Mouse (Mus musculus): ENCODE data around the gene Rgcc. TPM values are rescaled to one million over a fixed set of nuclear protein-coding genes. Genes with fewer than 3 reads are reported as not detected.

Gene Rgcc
- polyA plus RNA-seq (2014; fragmentation: Nextera tagmentation; extraction: Ambion mirVana), result 48.8 and 50.1 TPM in 2 replicates

DNA sequence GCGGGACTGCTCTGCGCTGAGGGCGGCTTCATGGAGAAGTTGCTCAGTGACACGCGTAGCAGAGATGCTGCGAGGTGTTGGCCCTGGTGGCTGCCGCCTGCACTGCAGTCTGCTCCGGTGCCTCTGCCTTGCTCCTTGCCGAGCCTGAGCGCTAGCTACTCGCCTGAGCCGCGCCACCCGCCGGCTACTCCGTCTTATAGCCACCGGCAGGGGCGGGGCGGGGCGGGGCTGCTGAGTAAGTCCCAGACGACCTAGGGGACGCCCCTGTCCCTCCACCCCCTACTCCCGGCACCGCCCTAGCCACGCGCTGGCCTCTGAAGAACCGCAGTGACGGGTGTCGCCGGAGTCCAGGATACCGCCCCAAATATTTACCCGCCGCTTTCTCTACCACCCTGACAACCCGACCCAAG, at the start of gene Rgcc:
TSS of gene Rgcc (minus strand) at position 180 of the 410 bp plus-strand sequence.
- H3K36me3 ChIP-seq (ENCODE audit: control insufficient read depth, insufficient read depth, low read length), result no peaks in the 10 kb centered on the region
- peak within 1 kb of the TSS; percentile 87 for H3K4me2 ChIP-seq (ENCODE audit: low read length)
- H3K4me3 ChIP-seq (ENCODE audit: low read depth, low read length), result peak within 1 kb of the TSS; percentile 50
- ATAC-seq (replicated peaks; ENCODE audit: low FRiP score, low TSS enrichment, low read depth), result peak; percentile 96
- no peaks in the 10 kb centered on the region for H3K27me3 ChIP-seq (replicated peaks; ENCODE audit: control insufficient read depth, insufficient read depth, low read length)
- H3K27ac ChIP-seq (ENCODE audit: low read depth), result no peak within 1 kb of the TSS
- DNase-seq (ENCODE audit: low spot score), result peak; percentile 96
- under 1% methylated on average over 32 of the region's 34 CpGs for WGBS
- H3K9me3 ChIP-seq (ENCODE audit: control insufficient read depth, low read length), result no peaks in the 10 kb centered on the region
- peak within 1 kb of the TSS; percentile 49 for H3K9ac ChIP-seq (ENCODE audit: low read length)
- no peaks in the 10 kb centered on the region; the same call in 1 of the 2 replicates for H3K4me1 ChIP-seq (replicated peaks; ENCODE audit: control insufficient read depth, insufficient read depth, low read length)

- H3K27ac ChIP-seq (ENCODE audit: low read depth), result no peak overlapping the region
- H3K9me3 ChIP-seq (ENCODE audit: control insufficient read depth, low read length), result 0 out of 2 replicates have a peak, but pooled peaks cover 2% of the 10 kb centered on the region
- no peak for DNase-seq (ENCODE audit: low spot score)
- H3K4me1 ChIP-seq (replicated peaks; ENCODE audit: control insufficient read depth, insufficient read depth, low read length), result no peaks in the 10 kb centered on the region
- no peak overlapping the region for H3K4me2 ChIP-seq (ENCODE audit: low read length)
- no peak overlapping the region for H3K9ac ChIP-seq (ENCODE audit: low read length)
- peaks cover 81% of the 10 kb centered on the region for H3K36me3 ChIP-seq (ENCODE audit: control insufficient read depth, insufficient read depth, low read length)
- no peak for ATAC-seq (replicated peaks; ENCODE audit: low FRiP score, low TSS enrichment, low read depth)
- no peaks in the 10 kb centered on the region for H3K27me3 ChIP-seq (replicated peaks; ENCODE audit: control insufficient read depth, insufficient read depth, low read length)
- H3K4me3 ChIP-seq (ENCODE audit: low read depth, low read length), result no peak overlapping the region
- 73% methylated on average over 3 of the region's 3 CpGs for WGBS
Observed at GRCm38 (mm10) chr14:79346384-79346783, 44.9 kb upstream of the Rgcc start.

DNA sequence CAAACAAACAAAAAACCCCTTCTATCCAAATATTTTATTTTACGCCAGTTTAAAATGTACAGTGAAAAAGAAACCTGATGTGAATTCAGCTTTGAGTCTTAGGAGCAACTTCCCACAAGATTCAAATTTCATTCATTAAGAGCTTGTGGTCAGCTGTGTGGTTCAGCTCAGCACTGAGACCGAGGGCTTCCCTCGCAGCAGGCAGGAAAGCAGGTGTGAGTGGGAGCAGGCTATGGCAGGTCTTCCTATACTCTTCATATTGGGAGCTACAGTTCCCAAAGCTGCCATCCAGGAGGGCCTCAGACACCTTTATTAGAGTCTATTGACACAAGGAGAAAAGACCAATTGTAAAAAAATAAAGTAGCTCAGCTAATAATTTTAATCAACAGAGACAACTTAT, 34.2 kb upstream of the Rgcc start:
- H3K27ac ChIP-seq (ENCODE audit: low read depth), result no peak overlapping the region
- 92% methylated on average over 3 of the region's 3 CpGs for WGBS

DNA sequence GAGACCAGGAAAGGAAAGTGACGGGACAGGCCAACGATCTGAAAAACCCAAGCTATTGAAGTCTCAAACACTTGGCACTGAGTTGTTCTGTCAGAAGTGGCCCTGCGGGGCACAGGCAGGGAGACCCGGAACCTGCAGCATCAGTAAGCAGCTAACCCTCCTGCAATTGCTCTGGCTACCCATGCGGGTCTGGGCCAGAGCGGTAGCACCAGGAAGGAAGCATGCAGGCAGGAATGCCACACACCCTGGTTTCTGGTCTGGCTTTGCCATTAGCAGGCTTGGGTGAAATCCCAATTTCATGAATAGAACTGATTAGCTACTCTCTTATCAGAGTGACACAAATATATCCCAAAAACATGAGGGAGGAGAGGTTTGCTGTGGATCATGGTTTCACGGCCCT, 30.5 kb upstream of the Rgcc start:
- Histone ChIP-seq H3K4me3 (ENCODE audit: low read depth, low read length) (no peak overlapping the region), H3K4me1 (replicated peaks; ENCODE audit: control insufficient read depth, insufficient read depth, low read length) (peaks cover 8% of the 10 kb centered on the region; the same call in 1 of the 2 replicates), H3K4me2 (ENCODE audit: low read length) (no peak overlapping the region), H3K9ac (ENCODE audit: low read length) (no peak overlapping the region), H3K27me3 (replicated peaks; ENCODE audit: control insufficient read depth, insufficient read depth, low read length) (no peaks in the 10 kb centered on the region), H3K9me3 (ENCODE audit: control insufficient read depth, low read length) (no peaks in the 10 kb centered on the region), H3K36me3 (ENCODE audit: control insufficient read depth, insufficient read depth, low read length) (peaks cover 42% of the 10 kb centered on the region), H3K27ac (ENCODE audit: low read depth) (no peak overlapping the region)
- DNase-seq (ENCODE audit: low spot score) (no peak), ATAC-seq (replicated peaks; ENCODE audit: low FRiP score, low TSS enrichment, low read depth) (no peak)
- 80% methylated on average over 7 of the region's 7 CpGs for WGBS

More for the DNA sequence above, 34.2 kb upstream of the Rgcc start:
- DNase-seq (ENCODE audit: low spot score), result no peak
- H3K4me3 ChIP-seq (ENCODE audit: low read depth, low read length), result no peak overlapping the region
- no peaks in the 10 kb centered on the region for H3K9me3 ChIP-seq (ENCODE audit: control insufficient read depth, low read length)
- no peak overlapping the region for H3K4me2 ChIP-seq (ENCODE audit: low read length)
- H3K9ac ChIP-seq (ENCODE audit: low read length), result no peak overlapping the region
- H3K4me1 ChIP-seq (replicated peaks; ENCODE audit: control insufficient read depth, insufficient read depth, low read length), result peaks cover 8% of the 10 kb centered on the region; the same call in 1 of the 2 replicates
- H3K27me3 ChIP-seq (replicated peaks; ENCODE audit: control insufficient read depth, insufficient read depth, low read length), result no peaks in the 10 kb centered on the region
- H3K36me3 ChIP-seq (ENCODE audit: control insufficient read depth, insufficient read depth, low read length), result peaks cover 70% of the 10 kb centered on the region
- no peak for ATAC-seq (replicated peaks; ENCODE audit: low FRiP score, low TSS enrichment, low read depth)

DNA sequence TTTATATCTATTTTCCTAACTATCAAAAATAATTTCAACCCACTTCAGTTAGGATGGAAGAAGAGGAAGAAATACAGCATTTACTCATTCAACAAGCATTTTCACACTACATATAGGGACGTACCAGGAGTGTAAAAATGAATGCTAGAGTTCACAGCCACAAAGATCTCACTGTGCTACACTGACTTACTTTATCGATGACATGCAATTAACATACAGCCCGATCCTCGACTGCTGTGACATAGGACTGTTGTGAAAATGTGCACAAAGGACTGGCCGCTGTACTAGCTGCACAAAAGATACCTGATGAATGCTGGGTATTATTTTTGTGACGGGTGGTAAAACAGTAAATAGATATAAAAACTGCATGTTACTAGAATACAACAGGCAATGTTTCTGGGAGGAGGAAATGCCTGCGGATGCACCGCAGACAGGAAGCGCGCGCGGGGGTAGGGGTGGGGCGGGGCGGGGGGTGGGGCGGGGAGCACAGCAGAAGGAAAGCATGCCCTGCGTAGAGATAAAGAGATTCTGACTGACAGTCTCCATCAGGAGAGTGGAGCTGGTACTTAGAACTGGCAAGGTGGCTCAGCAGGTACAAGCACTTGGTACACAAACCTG, 29.6 kb upstream of the Rgcc start:
- WGBS, result 45% methylated on average over 16 of the region's 16 CpGs
- H3K4me2 ChIP-seq (ENCODE audit: low read length), result peak overlapping the region; percentile 33

DNA sequence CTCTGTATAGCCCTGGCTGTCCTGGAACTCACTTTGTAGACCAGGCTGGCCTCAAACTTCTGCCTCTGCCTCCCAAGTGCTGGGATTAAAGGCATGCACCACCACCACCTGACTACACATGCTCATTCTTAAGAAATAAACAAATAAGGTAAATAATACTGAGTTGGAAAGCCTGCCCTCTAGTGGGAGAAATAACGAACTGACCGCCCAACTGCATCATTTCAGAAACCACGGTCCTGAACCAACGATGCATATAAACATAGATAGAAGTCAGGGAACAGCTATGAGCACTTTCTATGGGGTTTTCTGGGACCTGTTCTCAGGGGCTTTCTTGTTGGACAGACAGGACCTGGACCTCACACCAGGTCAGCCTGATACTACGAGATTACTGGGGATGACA, 25.6 kb upstream of the Rgcc start:
- no peak overlapping the region for H3K4me3 ChIP-seq (ENCODE audit: low read depth, low read length)
- ATAC-seq (replicated peaks; ENCODE audit: low FRiP score, low TSS enrichment, low read depth) (no peak), DNase-seq (ENCODE audit: low spot score) (no peak)

More for the DNA sequence above, 29.6 kb upstream of the Rgcc start:
- ATAC-seq (replicated peaks; ENCODE audit: low FRiP score, low TSS enrichment, low read depth) (peak; percentile 17; the same call in 1 of the 2 replicates), DNase-seq (ENCODE audit: low spot score) (no peak)
- no peak overlapping the region for H3K4me3 ChIP-seq (ENCODE audit: low read depth, low read length)
- no peaks in the 10 kb centered on the region for H3K27me3 ChIP-seq (replicated peaks; ENCODE audit: control insufficient read depth, insufficient read depth, low read length)
- no peaks in the 10 kb centered on the region for H3K9me3 ChIP-seq (ENCODE audit: control insufficient read depth, low read length)
- no peak overlapping the region for H3K27ac ChIP-seq (ENCODE audit: low read depth)
- H3K9ac ChIP-seq (ENCODE audit: low read length), result no peak overlapping the region
- peaks cover 33% of the 10 kb centered on the region for H3K36me3 ChIP-seq (ENCODE audit: control insufficient read depth, insufficient read depth, low read length)
- H3K4me1 ChIP-seq (replicated peaks; ENCODE audit: control insufficient read depth, insufficient read depth, low read length), result peaks cover 8% of the 10 kb centered on the region; the same call in 1 of the 2 replicates

DNA sequence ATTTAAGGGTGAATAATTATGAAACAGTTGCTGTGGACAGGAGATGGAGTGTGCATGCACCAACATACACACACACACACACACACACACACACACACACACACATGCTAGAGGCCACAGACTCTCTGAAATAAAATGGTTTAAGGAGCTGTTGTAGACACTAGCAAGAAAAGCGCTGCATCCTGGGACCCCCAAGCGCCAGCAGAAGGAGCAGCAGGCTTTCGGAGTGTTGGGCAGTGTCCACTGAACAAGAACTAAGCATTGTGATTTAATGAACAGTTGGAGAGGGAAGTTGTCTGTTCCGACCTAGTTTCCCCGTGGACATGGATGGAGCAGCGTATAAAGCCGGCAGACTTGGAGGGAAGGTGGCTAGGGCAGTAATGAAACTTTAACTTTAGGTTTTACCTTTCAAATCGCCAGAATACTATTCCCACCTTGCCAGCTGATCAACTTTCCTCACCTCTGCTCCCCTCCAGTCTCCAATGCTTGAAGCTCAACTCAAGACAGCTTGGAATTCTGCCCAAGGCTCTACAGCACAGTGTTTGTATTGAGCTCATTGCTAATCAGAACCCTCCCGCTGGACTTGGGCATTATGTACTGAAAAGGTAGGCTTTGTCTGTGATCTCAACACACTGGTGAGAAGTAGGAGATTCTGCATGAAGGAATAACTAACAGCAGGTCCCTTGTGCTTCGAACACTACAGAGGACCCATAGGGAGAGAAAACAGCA, 22.8 kb upstream of the Rgcc start:
- Histone ChIP-seq H3K27ac (ENCODE audit: low read depth) (no peak overlapping the region), H3K27me3 (replicated peaks; ENCODE audit: control insufficient read depth, insufficient read depth, low read length) (no peaks in the 10 kb centered on the region), H3K4me2 (ENCODE audit: low read length) (no peak overlapping the region), H3K9ac (ENCODE audit: low read length) (no peak overlapping the region), H3K4me3 (ENCODE audit: low read depth, low read length) (no peak overlapping the region), H3K36me3 (ENCODE audit: control insufficient read depth, insufficient read depth, low read length) (0 out of 2 replicates have a peak, but pooled peaks cover 3% of the 10 kb centered on the region), H3K4me1 (replicated peaks; ENCODE audit: control insufficient read depth, insufficient read depth, low read length) (no peaks in the 10 kb centered on the region), H3K9me3 (ENCODE audit: control insufficient read depth, low read length) (no peaks in the 10 kb centered on the region)
- 82% methylated on average over 10 of the region's 10 CpGs for WGBS
- DNase-seq (ENCODE audit: low spot score), result no peak
- no peak for ATAC-seq (replicated peaks; ENCODE audit: low FRiP score, low TSS enrichment, low read depth)

More for the DNA sequence above, 25.6 kb upstream of the Rgcc start:
- Histone ChIP-seq H3K27ac (ENCODE audit: low read depth) (no peak overlapping the region), H3K9ac (ENCODE audit: low read length) (no peak overlapping the region), H3K9me3 (ENCODE audit: control insufficient read depth, low read length) (no peaks in the 10 kb centered on the region), H3K4me2 (ENCODE audit: low read length) (no peak overlapping the region), H3K27me3 (replicated peaks; ENCODE audit: control insufficient read depth, insufficient read depth, low read length) (no peaks in the 10 kb centered on the region), H3K4me1 (replicated peaks; ENCODE audit: control insufficient read depth, insufficient read depth, low read length) (peaks cover 8% of the 10 kb centered on the region; the same call in 1 of the 2 replicates), H3K36me3 (ENCODE audit: control insufficient read depth, insufficient read depth, low read length) (0 out of 2 replicates have a peak, but pooled peaks cover 3% of the 10 kb centered on the region)
- 32% methylated on average over 5 of the region's 5 CpGs for WGBS

DNA sequence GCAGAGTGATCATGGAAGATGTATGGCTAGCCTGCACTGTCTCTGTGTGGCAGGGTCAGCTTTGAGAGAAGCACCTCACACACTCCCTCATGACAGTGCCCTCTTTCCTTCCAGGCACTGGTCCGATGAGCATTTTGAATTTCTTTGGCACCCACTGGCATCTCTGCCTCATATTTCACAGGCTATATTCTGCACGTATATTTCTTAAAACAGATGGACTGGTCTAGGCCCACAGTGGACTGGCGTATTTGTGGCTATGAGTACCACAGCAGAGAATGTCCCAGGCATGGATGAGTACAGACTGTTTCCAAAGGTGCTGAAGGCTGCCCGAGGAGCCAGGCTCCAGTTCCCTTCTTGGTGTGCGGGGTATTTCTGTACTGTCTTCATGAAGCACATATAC, 20.4 kb upstream of the Rgcc start:
- DNase-seq (ENCODE audit: low spot score) (no peak), ATAC-seq (replicated peaks; ENCODE audit: low FRiP score, low TSS enrichment, low read depth) (no peak)
- Histone ChIP-seq H3K4me1 (replicated peaks; ENCODE audit: control insufficient read depth, insufficient read depth, low read length) (no peaks in the 10 kb centered on the region), H3K27ac (ENCODE audit: low read depth) (no peak overlapping the region), H3K9ac (ENCODE audit: low read length) (no peak overlapping the region), H3K9me3 (ENCODE audit: control insufficient read depth, low read length) (no peaks in the 10 kb centered on the region), H3K27me3 (replicated peaks; ENCODE audit: control insufficient read depth, insufficient read depth, low read length) (no peaks in the 10 kb centered on the region), H3K4me3 (ENCODE audit: low read depth, low read length) (no peak overlapping the region), H3K36me3 (ENCODE audit: control insufficient read depth, insufficient read depth, low read length) (no peaks in the 10 kb centered on the region), H3K4me2 (ENCODE audit: low read length) (no peak overlapping the region)
- WGBS, result 88% methylated on average over 5 of the region's 5 CpGs

Measured in intestine, embryonic 14.5 days (tissue).